Mouse (Mus musculus): ENCODE measurements at regions not wholly inside any gene's neighbourhood (a gene's known extent, or its start where the extent isn't known, plus 50 kb on each side); places are given as distances from the start of the nearest gene placed in this dataset.

DNA sequence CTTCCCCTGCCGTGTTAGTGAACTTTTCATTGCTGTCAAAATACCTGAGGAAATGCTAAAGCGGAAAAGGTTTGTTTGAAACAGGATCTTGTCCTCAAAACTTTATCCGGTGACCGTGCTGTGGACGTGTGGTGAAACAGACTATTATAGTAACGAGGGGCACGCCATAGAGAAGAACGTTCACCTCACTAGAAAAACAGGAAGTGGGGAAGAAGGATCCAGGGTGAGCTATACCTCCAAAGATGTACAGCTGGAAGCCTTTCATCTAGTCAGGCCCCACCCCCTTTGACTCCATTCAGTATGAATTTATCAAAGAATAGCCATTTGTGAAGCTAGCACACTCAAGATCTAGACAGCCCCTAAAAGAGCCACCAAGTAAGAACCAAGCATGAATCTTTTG, 135.5 kb upstream of the Dyrk2 start:
- TF ChIP-seq POLR2A (IDR thresholded peaks at IDR 0.05; ENCODE audit: low read depth, low read length) (no peak), CTCF (IDR thresholded peaks at IDR 0.05; ENCODE audit: borderline replicate concordance, insufficient read depth, low read length) (no peak)

All from embryonic fibroblast, embryonic 13.5 days (primary cell).